Mouse (Mus musculus): Measurements from ENCODE around the gene Ptprm. TPM values are rescaled to one million over a fixed set of nuclear protein-coding genes. Genes with fewer than 3 reads are reported as not detected.
A peak's percentile ranks its signal among the peaks of the same experiment; 100 is the strongest.

The Ptprm gene
- polyA plus RNA-seq, 2 experiments, result 15.8 to 21.8 TPM

DNA sequence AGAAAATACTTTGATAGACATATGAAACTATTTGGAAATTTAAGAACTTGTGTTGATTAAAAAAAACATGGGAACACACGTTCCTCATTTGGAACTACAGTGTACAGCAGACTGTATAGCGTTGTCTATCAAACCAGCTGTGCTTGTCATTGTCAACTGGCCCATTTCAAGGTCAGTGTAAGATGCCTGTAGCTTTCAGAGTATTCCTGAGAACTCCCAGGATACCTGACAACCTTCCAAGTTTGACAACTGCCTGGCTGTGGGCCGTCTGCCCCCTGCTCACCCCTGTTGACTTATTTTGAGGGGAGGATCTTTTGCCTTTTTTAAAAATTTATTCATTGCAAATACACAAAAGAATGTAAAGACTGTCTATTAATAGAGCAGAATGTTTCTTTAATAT is 45.8 kb downstream of the Ptprm start:
- Histone ChIP-seq H3K27me3 (ENCODE audit: control insufficient read depth, insufficient read depth, low read length) (no peaks in the 10 kb centered on the region), H3K4me1 (ENCODE audit: control insufficient read depth, insufficient read depth, low read length) (peaks cover 22% of the 10 kb centered on the region), H3K4me2 (replicated peaks; ENCODE audit: low read depth, low read length, severe bottlenecking) (no peak overlapping the region), H3K9ac (ENCODE audit: low read depth, low read length, severe bottlenecking) (no peak overlapping the region), H3K9me3 (ENCODE audit: control insufficient read depth, low read length) (no peaks in the 10 kb centered on the region), H3K36me3 (ENCODE audit: control insufficient read depth, insufficient read depth, low read length) (no peaks in the 10 kb centered on the region), H3K27ac (replicated peaks; ENCODE audit: low read depth, low read length) (no peak overlapping the region), H3K4me3 (replicated peaks; ENCODE audit: low read length) (no peak overlapping the region)
- DNase-seq (ENCODE audit: low spot score), result no peak
- TF ChIP-seq POLR2A (IDR thresholded peaks at IDR 0.05; ENCODE audit: borderline replicate concordance, extremely low read depth, insufficient read depth, insufficient read length), result no peak
- WGBS, result 83% methylated on average over 3 of the region's 3 CpGs
- no peak for ATAC-seq (ENCODE audit: low FRiP score, low read depth)

DNA sequence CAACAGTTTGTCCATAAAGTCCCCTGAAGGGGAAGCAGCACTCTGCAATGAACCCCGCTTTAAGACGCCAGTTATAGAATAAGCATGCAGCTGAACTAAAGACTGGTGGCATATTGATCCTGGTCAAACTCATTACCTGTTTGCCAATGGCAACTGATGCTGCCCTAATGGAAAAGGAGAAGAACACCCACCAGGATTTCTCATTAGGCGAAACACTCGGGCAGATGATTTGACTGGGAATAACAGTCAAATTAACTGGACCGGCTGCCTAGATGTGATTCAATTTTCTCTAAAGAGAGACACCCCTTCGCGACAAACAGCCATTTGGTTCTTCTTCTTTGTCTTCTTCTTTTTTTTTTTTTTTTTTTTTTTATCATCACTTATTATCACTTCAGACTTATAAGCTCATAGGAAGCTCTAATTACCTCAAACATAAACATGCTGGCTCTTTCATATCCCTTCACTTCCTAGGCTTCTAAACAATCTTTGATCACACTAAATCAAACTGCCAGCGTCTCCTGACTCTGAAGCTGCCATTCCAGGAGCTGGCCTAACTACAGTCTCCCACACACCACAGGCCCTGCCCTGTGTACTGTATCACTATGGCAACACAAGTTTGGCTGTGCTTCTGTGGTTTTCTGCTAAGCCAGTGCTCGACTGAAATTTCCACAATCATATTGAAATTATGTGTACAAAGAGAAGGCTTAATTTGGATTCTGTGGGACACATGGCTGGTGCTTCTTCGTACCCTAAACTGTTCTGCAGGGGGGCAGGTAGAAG is 48.0 kb downstream of the Ptprm start:
- no peak for TF ChIP-seq POLR2A (IDR thresholded peaks at IDR 0.05; ENCODE audit: borderline replicate concordance, extremely low read depth, insufficient read depth, insufficient read length)
- no peak overlapping the region for H3K4me3 ChIP-seq (replicated peaks; ENCODE audit: low read length)
- no peaks in the 10 kb centered on the region for H3K9me3 ChIP-seq (ENCODE audit: control insufficient read depth, low read length)
- DNase-seq (ENCODE audit: low spot score) (peak; percentile 49), ATAC-seq (ENCODE audit: low FRiP score, low read depth) (no peak)
- H3K27me3 ChIP-seq (ENCODE audit: control insufficient read depth, insufficient read depth, low read length), result no peaks in the 10 kb centered on the region
- WGBS, result 62% methylated on average over 10 of the region's 10 CpGs
- H3K27ac ChIP-seq (replicated peaks; ENCODE audit: low read depth, low read length), result no peak overlapping the region
- H3K4me1 ChIP-seq (ENCODE audit: control insufficient read depth, insufficient read depth, low read length), result peaks cover 28% of the 10 kb centered on the region
- H3K4me2 ChIP-seq (replicated peaks; ENCODE audit: low read depth, low read length, severe bottlenecking), result no peak overlapping the region
- H3K36me3 ChIP-seq (ENCODE audit: control insufficient read depth, insufficient read depth, low read length), result no peaks in the 10 kb centered on the region
- H3K9ac ChIP-seq (ENCODE audit: low read depth, low read length, severe bottlenecking), result no peak overlapping the region

- H3K4me3 ChIP-seq (replicated peaks; ENCODE audit: low read length), result no peak overlapping the region
- TF ChIP-seq POLR2A (IDR thresholded peaks at IDR 0.05; ENCODE audit: borderline replicate concordance, extremely low read depth, insufficient read depth, insufficient read length), result no peak
- H3K27ac ChIP-seq (replicated peaks; ENCODE audit: low read depth, low read length), result no peak overlapping the region
- peaks cover 28% of the 10 kb centered on the region for H3K4me1 ChIP-seq (ENCODE audit: control insufficient read depth, insufficient read depth, low read length)
- H3K9ac ChIP-seq (ENCODE audit: low read depth, low read length, severe bottlenecking), result no peak overlapping the region
- ATAC-seq (ENCODE audit: low FRiP score, low read depth), result no peak
- 64% methylated on average over 3 of the region's 3 CpGs for WGBS
- no peaks in the 10 kb centered on the region for H3K36me3 ChIP-seq (ENCODE audit: control insufficient read depth, insufficient read depth, low read length)
- H3K9me3 ChIP-seq (ENCODE audit: control insufficient read depth, low read length), result no peaks in the 10 kb centered on the region
- H3K4me2 ChIP-seq (replicated peaks; ENCODE audit: low read depth, low read length, severe bottlenecking), result no peak overlapping the region
- DNase-seq (ENCODE audit: low spot score), result peak; percentile 66
- H3K27me3 ChIP-seq (ENCODE audit: control insufficient read depth, insufficient read depth, low read length), result no peaks in the 10 kb centered on the region
These were observed 49.4 kb downstream of the Ptprm start for GRCm38 (mm10) chr17:67304831-67305230.

- no peaks in the 10 kb centered on the region for H3K27me3 ChIP-seq (ENCODE audit: control insufficient read depth, insufficient read depth, low read length)
- H3K9ac ChIP-seq (ENCODE audit: low read depth, low read length, severe bottlenecking), result no peak overlapping the region
- no peak overlapping the region for H3K4me3 ChIP-seq (replicated peaks; ENCODE audit: low read length)
- H3K36me3 ChIP-seq (ENCODE audit: control insufficient read depth, insufficient read depth, low read length), result no peaks in the 10 kb centered on the region
- H3K4me2 ChIP-seq (replicated peaks; ENCODE audit: low read depth, low read length, severe bottlenecking), result peak overlapping the region; percentile 22
- peaks cover 28% of the 10 kb centered on the region for H3K4me1 ChIP-seq (ENCODE audit: control insufficient read depth, insufficient read depth, low read length)
- no peaks in the 10 kb centered on the region for H3K9me3 ChIP-seq (ENCODE audit: control insufficient read depth, low read length)
- DNase-seq (ENCODE audit: low spot score), result peak; percentile 90
- H3K27ac ChIP-seq (replicated peaks; ENCODE audit: low read depth, low read length), result peak overlapping the region; percentile 65; the same call in 1 of the 2 replicates
- 50% methylated on average over 18 of the region's 18 CpGs for WGBS
- ATAC-seq (ENCODE audit: low FRiP score, low read depth), result peak; percentile 69
- no peak for TF ChIP-seq POLR2A (IDR thresholded peaks at IDR 0.05; ENCODE audit: borderline replicate concordance, extremely low read depth, insufficient read depth, insufficient read length)
These were observed 50.7 kb downstream of the Ptprm start for GRCm38 (mm10) chr17:67303326-67304099.

DNA sequence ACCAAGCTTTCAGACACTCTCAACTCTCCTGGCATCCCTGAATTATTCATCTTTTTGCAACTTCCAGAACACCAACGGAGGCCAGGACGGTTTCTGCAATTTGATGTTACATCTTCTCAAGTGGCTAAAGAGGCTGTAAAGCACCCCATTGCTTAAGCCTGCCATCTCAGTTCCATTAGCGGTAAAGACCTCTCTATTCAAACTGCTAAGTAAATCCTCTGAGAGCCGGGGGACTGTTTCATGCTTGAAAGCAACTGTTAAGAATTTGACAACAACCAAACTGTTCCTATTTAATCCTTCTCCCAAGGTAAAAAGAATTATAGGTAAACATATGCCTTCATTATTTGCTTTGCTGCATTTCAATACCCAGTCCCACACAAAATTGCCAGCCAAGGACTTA is 51.7 kb downstream of the Ptprm start:
- no peak overlapping the region for H3K4me2 ChIP-seq (replicated peaks; ENCODE audit: low read depth, low read length, severe bottlenecking)
- WGBS, result 57% methylated on average over 4 of the region's 4 CpGs
- H3K9ac ChIP-seq (ENCODE audit: low read depth, low read length, severe bottlenecking), result no peak overlapping the region
- ATAC-seq (ENCODE audit: low FRiP score, low read depth) (no peak), DNase-seq (ENCODE audit: low spot score) (no peak)
- H3K9me3 ChIP-seq (ENCODE audit: control insufficient read depth, low read length), result no peaks in the 10 kb centered on the region
- TF ChIP-seq POLR2A (IDR thresholded peaks at IDR 0.05; ENCODE audit: borderline replicate concordance, extremely low read depth, insufficient read depth, insufficient read length), result no peak
- no peak overlapping the region for H3K4me3 ChIP-seq (replicated peaks; ENCODE audit: low read length)
- H3K4me1 ChIP-seq (ENCODE audit: control insufficient read depth, insufficient read depth, low read length), result peaks cover 28% of the 10 kb centered on the region
- H3K36me3 ChIP-seq (ENCODE audit: control insufficient read depth, insufficient read depth, low read length), result no peaks in the 10 kb centered on the region
- no peaks in the 10 kb centered on the region for H3K27me3 ChIP-seq (ENCODE audit: control insufficient read depth, insufficient read depth, low read length)
- H3K27ac ChIP-seq (replicated peaks; ENCODE audit: low read depth, low read length), result no peak overlapping the region

Measured in limb, embryonic 14.5 days (tissue).